Mouse (Mus musculus) ES-E14 (cell line): ENCODE measurements around the gene Loxl3. TPM values are rescaled to one million over a fixed set of nuclear protein-coding genes. Genes with fewer than 3 reads are reported as not detected.

ENCODE experiments used
- DNase-seq: peaks from one replicate; pipeline ENCODE4 v3.0.0-alpha.2; 2013; ENCODE audit warnings: low read depth, low spot score
- H3K27ac ChIP-seq: 2 replicates; pipeline ENCODE4 v1.5.1; 2012; ENCODE audit warnings: low read depth, mild to moderate bottlenecking, low read length, moderate library complexity, mixed read lengths; ENCODE audit not compliant: poor library complexity, insufficient read depth, severe bottlenecking
- H3K36me3 ChIP-seq: 2 replicates; pipeline ENCODE4 v1.6.1; 2012; ENCODE audit warnings: mild to moderate bottlenecking, low read length, moderate library complexity, mixed read lengths; ENCODE audit not compliant: control insufficient read depth, poor library complexity, insufficient read depth, severe bottlenecking
- H3K4me1 ChIP-seq, 2 experiments: fragments of 150-350 bp in 1 of 2; sonication (generic) in 1 of 2; 2 replicates each; pipeline ENCODE4 v1.6.1; 2012; ENCODE audit warnings: low read length in 2 of 2, mild to moderate bottlenecking in 1 of 2, mixed read lengths in 1 of 2; ENCODE audit not compliant: control insufficient read depth in 2 of 2, insufficient read depth in 2 of 2, poor library complexity in 1 of 2
- H3K4me3 ChIP-seq, 2 experiments: fragments of 150-350 bp in 1 of 2; sonication (generic) in 1 of 2; 2 replicates each; pipeline ENCODE4 v1.5.1; 2012; ENCODE audit warnings: low read length in 2 of 2, low read depth in 1 of 2, mild to moderate bottlenecking in 1 of 2, mixed read lengths in 1 of 2; ENCODE audit not compliant: insufficient read depth in 1 of 2, poor library complexity in 1 of 2, severe bottlenecking in 1 of 2
- H3K9ac ChIP-seq: 2 replicates; pipeline ENCODE4 v1.6.1; 2012; ENCODE audit warnings: low read depth, mild to moderate bottlenecking, low read length, mixed read lengths; ENCODE audit not compliant: poor library complexity, insufficient read depth, severe bottlenecking
- H3K9me3 ChIP-seq: fragments of 150-350 bp; sonication (generic); 2 replicates; pipeline ENCODE4 v1.6.1; 2012; ENCODE audit warnings: low read depth, mild to moderate bottlenecking, low read length; ENCODE audit not compliant: control insufficient read depth, insufficient read depth
- CHD2 ChIP-seq: IDR thresholded peaks from 2 replicates; pipeline ENCODE4 v1.6.1; 2014; ENCODE audit warnings: mild to moderate bottlenecking, low read depth, low read length, inconsistent platforms
- HCFC1 ChIP-seq: IDR thresholded peaks from 2 replicates; pipeline ENCODE4 v1.6.1; 2012; ENCODE audit warnings: low read length, inconsistent platforms, borderline replicate concordance; ENCODE audit not compliant: insufficient read depth
- MAFK ChIP-seq: IDR thresholded peaks from 2 replicates; pipeline ENCODE4 v1.6.1; 2014; ENCODE audit warnings: mild to moderate bottlenecking, low read depth, low read length, inconsistent platforms; ENCODE audit not compliant: insufficient read depth
- ZC3H11A ChIP-seq: IDR thresholded peaks from 2 replicates; pipeline ENCODE4 v1.6.1; 2012; ENCODE audit warnings: low read depth, mild to moderate bottlenecking, inconsistent platforms, low read length, borderline replicate concordance
- ZNF384 ChIP-seq: IDR thresholded peaks from 2 replicates; pipeline ENCODE4 v1.6.1; 2012; ENCODE audit warnings: low read depth, low read length, inconsistent platforms
- in situ Hi-C, 2 experiments: fragments of 600-800 bp; cut with MboI; formaldehyde crosslinking; loops; one replicate each; pipeline ENCODE4 v1.15.1; 2025; ENCODE audit warnings: low sequenced_read_pairs in 2 of 2, inconsistent platforms in 1 of 2; ENCODE audit not compliant: unreplicated experiment in 2 of 2
- total RNA-seq: library from RNA; depleted of rRNA; stranded (reverse); fragments of 300-350 nt; gene quantifications from 2 replicates; pipeline ENCODE4 v1.2.3, GENCODE M21; 2012

The Loxl3 gene
- total RNA-seq, 1 experiment, result 2.3 TPM

GRCm38 (mm10) chr6:83074979-83075378 is 41.0 kb downstream of the Loxl3 start:
- in situ Hi-C loops, result loop anchor here (5.0 to 25.0 kb wide), 3 partner anchors 637 to 1512 kb away; partner anchors contain the start of genes Vax2 (in 2 of the 2) and Cyp26b1 (in 1 of the 2)
- Histone ChIP-seq H3K9me3 (no peaks in the 10 kb centered on the region), H3K36me3 (peaks cover 2% of the 10 kb centered on the region; the same call in 1 of the 2 replicates), H3K27ac (no peak overlapping the region), H3K4me3 (no peak overlapping the region), H3K4me1 (peaks cover 2% of the 10 kb centered on the region in 2 experiments; a peak in 1 of 4 replicates), H3K9ac (no peak overlapping the region)
- DNase-seq, result no peak
- TF ChIP-seq ZNF384, result no peak
- TF ChIP-seq HCFC1, result no peak
- no peak for TF ChIP-seq ZC3H11A
- TF ChIP-seq MAFK, result no peak
- TF ChIP-seq CHD2, result no peak

GRCm38 (mm10) chr6:83077630-83078323 is 43.8 kb downstream of the Loxl3 start, which contains the start of gene Pcgf1:
Gene Pcgf1, plus strand, starts transcription at chr6:83077869.
- TF ChIP-seq ZC3H11A (no peak), MAFK (no peak), ZNF384 (no peak), HCFC1 (no peak), CHD2 (no peak)
- peak within 1 kb of the TSS; percentile 83 to 90 for H3K4me3 ChIP-seq
- in situ Hi-C loops, result no loop called here
- peaks cover 2% of the 10 kb centered on the region for H3K36me3 ChIP-seq
- peak within 1 kb of the TSS; percentile 75 for H3K27ac ChIP-seq
- no peaks in the 10 kb centered on the region for H3K9me3 ChIP-seq
- H3K9ac ChIP-seq, result peak within 1 kb of the TSS; percentile 93
- H3K4me1 ChIP-seq, result 0 out of 4 replicates have a peak, but pooled peaks cover 0 to 2% of the 10 kb centered on the region in 2 experiments
- no peak for DNase-seq

- Histone ChIP-seq H3K36me3 (peaks cover 2% of the 10 kb centered on the region), H3K9me3 (no peaks in the 10 kb centered on the region), H3K4me1 (0 out of 4 replicates have a peak, but pooled peaks cover 0 to 2% of the 10 kb centered on the region in 2 experiments), H3K9ac (peak overlapping the region; percentile 93), H3K27ac (peak overlapping the region; percentile 75), H3K4me3 (peak overlapping the region; percentile 83 to 90)
- in situ Hi-C loops, result no loop called here
- TF ChIP-seq HCFC1, result no peak
- no peak for TF ChIP-seq ZC3H11A
- TF ChIP-seq CHD2, result no peak
- TF ChIP-seq ZNF384, result no peak
- no peak for TF ChIP-seq MAFK
- peak; percentile 97 for DNase-seq
Observed at GRCm38 (mm10) chr6:83078324-83078858, 44.4 kb downstream of the Loxl3 start.

DNA sequence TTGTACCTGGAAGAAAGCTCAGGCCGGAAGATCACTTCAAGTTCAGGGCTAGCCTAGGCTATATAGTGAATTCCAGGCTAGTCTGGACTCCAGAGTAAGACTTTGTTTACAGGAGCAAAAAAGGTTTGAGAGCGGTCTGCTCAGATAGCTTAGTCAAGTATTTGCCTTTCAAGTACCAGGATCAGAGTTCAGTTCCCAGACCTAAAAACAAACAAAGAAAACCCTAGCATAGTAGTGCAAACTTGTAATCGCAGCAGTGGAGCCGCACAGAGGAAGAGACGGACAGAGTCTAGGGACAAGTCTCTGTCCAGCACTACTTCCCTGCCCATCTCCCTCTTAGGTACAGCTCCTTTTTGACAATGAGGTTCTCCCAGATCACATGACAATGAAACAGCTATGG is 46.2 kb downstream of the Loxl3 start:
- Histone ChIP-seq H3K36me3 (peaks cover 2% of the 10 kb centered on the region), H3K9ac (no peak overlapping the region), H3K27ac (no peak overlapping the region), H3K9me3 (no peaks in the 10 kb centered on the region), H3K4me1 (0 out of 4 replicates have a peak, but pooled peaks cover 0 to 2% of the 10 kb centered on the region in 2 experiments), H3K4me3 (no peak overlapping the region)
- no peak for TF ChIP-seq ZC3H11A
- TF ChIP-seq ZNF384, result no peak
- TF ChIP-seq HCFC1, result no peak
- TF ChIP-seq CHD2, result no peak
- DNase-seq, result no peak
- in situ Hi-C loops, result no loop called here
